Comparison of ENCODE assay signal across 8 mouse cellular contexts in the genomic region with DNA sequence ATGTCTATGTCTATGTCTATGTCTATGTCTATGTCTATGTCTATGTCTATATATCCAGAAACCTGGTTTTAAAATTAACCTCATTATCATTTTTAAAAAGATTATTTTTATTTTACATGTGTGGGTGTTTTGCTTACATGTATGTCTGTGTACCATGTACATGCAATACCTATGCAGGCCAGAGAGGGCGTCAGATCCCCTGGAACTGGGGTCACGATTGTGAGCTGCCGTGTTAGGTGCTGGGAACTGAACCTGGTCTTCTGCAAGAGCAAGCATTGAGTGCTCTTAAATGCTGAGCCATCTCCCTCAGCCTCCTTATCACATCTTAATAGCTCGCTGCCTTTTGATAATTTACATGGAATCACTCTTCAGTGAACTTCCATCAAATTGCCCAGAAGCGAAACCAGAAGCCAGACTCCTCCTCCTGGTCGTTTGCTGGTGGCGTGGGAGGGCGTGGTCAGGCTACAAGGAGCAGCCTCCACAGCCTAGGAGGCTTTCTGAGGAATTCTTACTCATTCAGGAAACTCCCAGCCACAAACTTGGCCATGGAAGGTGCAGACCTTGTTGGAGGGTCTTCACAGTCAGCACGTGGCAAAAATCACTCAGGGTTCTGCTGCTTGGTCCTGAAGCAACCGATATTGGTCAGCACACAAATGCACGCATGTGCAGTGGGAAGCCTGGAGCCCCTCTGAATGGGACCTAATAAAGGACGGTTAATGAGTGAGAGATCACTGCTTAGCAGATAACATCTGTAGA. TPM values are rescaled to one million over a fixed set of nuclear protein-coding genes. Genes with fewer than 3 reads are reported as not detected.
DNase-seq lines count a peak whose midpoint lies in the region; ATAC-seq and TF ChIP-seq lines count a peak whose summit lies in the region.

No protein-coding gene starts in this region.

- no peak for ATAC-seq in midbrain, postnatal 0 days (ENCODE audit: low FRiP score)
- ATAC-seq in liver, embryonic 11.5 days (replicated peaks; ENCODE audit: low FRiP score): no peak
- ATAC-seq in forebrain, embryonic 12.5 days (ENCODE audit: low FRiP score): no peak

- no peak overlapping the region for H3K9ac ChIP-seq in midbrain, postnatal 0 days (replicated peaks; ENCODE audit: low read length, poor library complexity, severe bottlenecking)
- H3K9ac ChIP-seq in liver, embryonic 11.5 days (ENCODE audit: low read depth, low read length): no peak overlapping the region
- no peak overlapping the region for H3K9ac ChIP-seq in forebrain, embryonic 12.5 days

- TF ChIP-seq CTCF in midbrain, postnatal 0 days (IDR thresholded peaks at IDR 0.05): peak; percentile 11; the same call in 1 of the 2 replicates

- no peak overlapping the region for H3K4me2 ChIP-seq in midbrain, postnatal 0 days (ENCODE audit: low read depth, low read length, poor library complexity, severe bottlenecking)
- H3K4me2 ChIP-seq in liver, embryonic 11.5 days: peak overlapping the region; percentile 62
- no peak overlapping the region for H3K4me2 ChIP-seq in forebrain, embryonic 12.5 days

- no peak for DNase-seq in midbrain, postnatal 0 days (ENCODE audit: low spot score)
- DNase-seq in midbrain, embryonic 10.5 days (ENCODE audit: low spot score): no peak
- DNase-seq in c-Kit-positive CD71-positive TER-119-negative erythroid progenitor cells, embryonic 14.5 days (ENCODE audit: low read depth): peak; percentile 28
- DNase-seq in heart, postnatal 4 days: peak; percentile 43
- DNase-seq in liver, embryonic 11.5 days (ENCODE audit: low spot score): no peak
- DNase-seq in splenic B cell, adult 2 months (ENCODE audit: low read depth, low spot score): peak; percentile 19
- no peak for DNase-seq in right cerebral cortex, postnatal 4 days

- no peaks in the 10 kb centered on the region for H3K4me1 ChIP-seq in midbrain, postnatal 0 days (ENCODE audit: insufficient read depth, low read length)
- peaks cover 23% of the 10 kb centered on the region for H3K4me1 ChIP-seq in midbrain, embryonic 10.5 days
- H3K4me1 ChIP-seq in liver, embryonic 11.5 days (replicated peaks; ENCODE audit: control insufficient read depth, insufficient read depth, low read length): peaks cover 10% of the 10 kb centered on the region
- peaks cover 9% of the 10 kb centered on the region; the same call in 1 of the 2 replicates for H3K4me1 ChIP-seq in forebrain, embryonic 12.5 days

- peaks cover 1% of the 10 kb centered on the region; the same call in 1 of the 2 replicates for H3K27me3 ChIP-seq in midbrain, postnatal 0 days (ENCODE audit: insufficient read depth, low read length)
- H3K27me3 ChIP-seq in midbrain, embryonic 10.5 days (ENCODE audit: low read depth, poor library complexity, severe bottlenecking): peaks cover 24% of the 10 kb centered on the region
- H3K27me3 ChIP-seq in liver, embryonic 11.5 days (replicated peaks; ENCODE audit: control insufficient read depth, insufficient read depth, low read length): peaks cover 5% of the 10 kb centered on the region
- no peaks in the 10 kb centered on the region for H3K27me3 ChIP-seq in splenic B cell, adult 2 months (ENCODE audit: control insufficient read depth, insufficient read depth, low read length, poor library complexity, severe bottlenecking)
- peaks cover 15% of the 10 kb centered on the region for H3K27me3 ChIP-seq in forebrain, embryonic 12.5 days

- H3K9me3 ChIP-seq in midbrain, postnatal 0 days (ENCODE audit: low read length): no peaks in the 10 kb centered on the region
- H3K9me3 ChIP-seq in midbrain, embryonic 10.5 days (replicated peaks): peaks cover 8% of the 10 kb centered on the region; the same call in 1 of the 2 replicates
- no peaks in the 10 kb centered on the region for H3K9me3 ChIP-seq in liver, embryonic 11.5 days (ENCODE audit: control insufficient read depth, low read length)
- no peaks in the 10 kb centered on the region for H3K9me3 ChIP-seq in forebrain, embryonic 12.5 days

- no peak overlapping the region for H3K4me3 ChIP-seq in midbrain, postnatal 0 days (ENCODE audit: low read depth, low read length)
- no peak overlapping the region for H3K4me3 ChIP-seq in midbrain, embryonic 10.5 days
- H3K4me3 ChIP-seq in liver, embryonic 11.5 days (ENCODE audit: low read depth, low read length): peak overlapping the region; percentile 32
- H3K4me3 ChIP-seq in forebrain, embryonic 12.5 days (replicated peaks): no peak overlapping the region

- no peaks in the 10 kb centered on the region for H3K36me3 ChIP-seq in midbrain, postnatal 0 days (ENCODE audit: insufficient read depth, low read length)
- H3K36me3 ChIP-seq in midbrain, embryonic 10.5 days: no peaks in the 10 kb centered on the region
- H3K36me3 ChIP-seq in liver, embryonic 11.5 days (ENCODE audit: control insufficient read depth, insufficient read depth, low read length): no peaks in the 10 kb centered on the region
- H3K36me3 ChIP-seq in splenic B cell, adult 2 months (ENCODE audit: control insufficient read depth, insufficient read depth, low read length, poor library complexity, severe bottlenecking): no peaks in the 10 kb centered on the region
- no peaks in the 10 kb centered on the region for H3K36me3 ChIP-seq in forebrain, embryonic 12.5 days (replicated peaks)

- WGBS in midbrain, postnatal 0 days: 70% methylated on average over 12 of the region's 12 CpGs
- 69% methylated on average over 12 of the region's 12 CpGs for WGBS in midbrain, embryonic 10.5 days
- 39% methylated on average over 12 of the region's 12 CpGs for WGBS in liver, embryonic 11.5 days
- whole genome bisulfite sequencing in forebrain, embryonic 12.5 days: 64% methylated on average over 12 of the region's 12 CpGs

- H3K27ac ChIP-seq in midbrain, postnatal 0 days (ENCODE audit: low read depth, low read length): no peak overlapping the region
- H3K27ac ChIP-seq in midbrain, embryonic 10.5 days (replicated peaks): no peak overlapping the region
- H3K27ac ChIP-seq in liver, embryonic 11.5 days (ENCODE audit: low read depth, low read length): no peak overlapping the region
- H3K27ac ChIP-seq in forebrain, embryonic 12.5 days: no peak overlapping the region

RNA-seq across cellular contexts. Expression of a gene that starts 32.2 kb away (rescaled TPM):
- total RNA-seq in midbrain, postnatal 0 days (2014; rRNA removed): 15.2 and 16.8 TPM in 2 replicates
- 9.0 and 9.7 TPM in 2 replicates for polyA plus RNA-seq in midbrain, postnatal 0 days (2015; fragmentation: Nextera tagmentation; extraction: Ambion mirVana)
- 10.5 and 11.1 TPM in 2 replicates for polyA plus RNA-seq in midbrain, embryonic 10.5 days (2016; fragmentation: Nextera tagmentation; extraction: Ambion mirVana)
- 10 to 100 TPM; 44.1 to 45.8 TPM for total RNA-seq in heart, postnatal 4 days (2021)
- 11.2 and 11.5 TPM in 2 replicates for polyA plus RNA-seq in liver, embryonic 11.5 days (2014; fragmentation: Nextera tagmentation; extraction: Ambion mirVana)
- polyA plus RNA-seq in forebrain, embryonic 12.5 days (2016; fragmentation: Nextera tagmentation; extraction: Ambion mirVana): 8.8 and 9.9 TPM in 2 replicates

Comparison
In these comparisons a context has a peak if more than half of its experiments do, and no peak if none do; other contexts are left out.
1. DNase-seq: peak in c-Kit-positive CD71-positive TER-119-negative erythroid progenitor cells, embryonic 14.5 days (single experiment), heart, postnatal 4 days (single experiment) and splenic B cell, adult 2 months (single experiment); none in midbrain, postnatal 0 days (single experiment), midbrain, embryonic 10.5 days (single experiment), liver, embryonic 11.5 days (single experiment) and right cerebral cortex, postnatal 4 days (single experiment).